Mouse (Mus musculus): Measurements from ENCODE around the gene Snu13. TPM values are rescaled to one million over a fixed set of nuclear protein-coding genes. Genes with fewer than 3 reads are reported as not detected.

The Snu13 gene
- polyA plus RNA-seq (2015; fragmentation: Illumina TruSeq; extraction: RNeasy Lipid Tissue Mini Kit (QIAGEN cat#74804); ENCODE audit: insufficient read depth, low read depth, low replicate concordance) = 15.2 TPM

DNA sequence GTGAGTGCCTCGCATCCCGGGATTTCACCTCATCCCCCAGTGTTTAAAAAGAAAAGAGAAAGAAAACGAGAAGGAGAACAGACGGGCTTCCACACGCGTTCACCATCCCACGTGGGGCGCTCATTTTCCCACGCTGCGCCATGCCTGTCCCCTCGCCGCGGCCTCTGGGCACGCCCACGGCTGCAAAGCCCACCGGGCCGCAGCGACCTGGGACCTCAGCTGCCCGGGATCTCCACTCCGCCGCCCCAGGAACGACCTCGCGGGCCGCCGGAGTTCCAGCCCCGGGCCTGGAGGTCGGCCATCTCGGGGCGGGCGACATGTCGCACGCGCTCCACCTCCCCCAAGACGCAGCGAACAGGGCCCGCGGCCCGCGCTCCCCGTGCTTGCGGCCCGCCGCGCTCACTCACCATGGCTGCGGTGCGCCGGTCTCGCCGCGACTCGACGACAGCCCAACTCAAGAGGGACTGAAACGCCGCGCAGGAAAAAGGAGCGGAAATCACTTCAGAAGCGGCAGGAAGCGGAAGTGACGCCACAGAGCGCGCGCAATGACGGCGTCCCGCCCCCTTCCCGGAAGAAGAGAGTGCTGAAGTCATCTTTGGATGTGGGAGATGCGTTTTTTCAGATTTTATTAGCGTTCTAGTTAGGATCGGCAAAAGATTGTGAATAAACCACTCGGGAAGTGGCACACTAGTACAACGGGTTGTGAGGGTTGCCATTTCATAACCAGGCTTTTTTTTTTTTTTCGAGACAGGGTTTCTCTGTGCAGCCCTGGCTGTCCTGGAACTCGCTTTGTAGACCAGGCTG is at the start of gene Snu13:
TSS of gene Snu13 (minus strand) at position 519 of the 804 bp plus-strand sequence.

DNA sequence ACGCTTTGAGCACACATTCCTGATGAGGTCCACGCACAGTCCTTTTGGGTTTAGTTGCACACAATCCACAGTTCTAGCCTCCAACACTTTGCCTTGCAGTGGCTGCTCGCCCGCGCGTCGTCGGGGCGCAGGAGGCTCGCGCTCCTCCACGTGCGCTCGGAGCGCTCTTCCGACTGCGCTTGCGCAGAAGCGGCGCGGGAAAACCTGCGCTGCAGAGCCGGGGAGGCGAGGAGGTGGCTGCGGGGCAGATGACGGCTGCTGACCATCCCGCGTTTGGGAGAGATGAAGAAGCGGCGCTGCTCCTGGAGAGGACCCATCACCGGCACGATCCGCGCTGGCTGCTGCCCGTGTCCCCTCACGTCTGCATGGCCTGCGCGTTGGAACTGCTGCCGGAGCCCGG is 22.5 kb upstream of the Snu13 start, which contains the start of gene Mei1:
TSS of gene Mei1 (plus strand) at position 99 of the 400 bp plus-strand sequence.

DNA sequence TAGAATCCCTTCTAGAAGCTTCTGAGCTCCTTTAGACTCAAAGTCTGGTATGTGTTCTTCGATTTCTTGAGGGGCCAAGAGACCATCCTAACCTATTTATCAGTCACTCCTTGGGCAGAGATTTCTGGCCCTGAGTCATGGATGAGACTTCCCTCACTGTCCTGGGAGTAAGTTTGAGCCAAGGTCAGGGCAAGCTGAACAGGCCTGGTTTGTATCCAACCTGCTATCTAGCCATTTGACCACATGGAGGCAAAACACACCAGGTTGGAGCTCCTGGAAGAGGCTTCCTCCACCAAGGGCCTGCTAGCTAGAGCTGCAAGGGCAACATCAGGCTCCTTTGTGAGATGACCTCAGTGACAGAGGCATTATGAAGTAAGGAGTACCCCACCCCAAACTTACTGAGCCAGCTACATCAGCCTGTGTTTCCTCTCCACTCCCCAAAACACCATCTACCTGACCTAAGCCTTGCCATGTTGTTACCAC is 11.4 kb upstream of the Snu13 start, which contains the start of gene 4930407I10Rik:
TSS of gene 4930407I10Rik (plus strand) at position 433 of the 483 bp plus-strand sequence.

DNA sequence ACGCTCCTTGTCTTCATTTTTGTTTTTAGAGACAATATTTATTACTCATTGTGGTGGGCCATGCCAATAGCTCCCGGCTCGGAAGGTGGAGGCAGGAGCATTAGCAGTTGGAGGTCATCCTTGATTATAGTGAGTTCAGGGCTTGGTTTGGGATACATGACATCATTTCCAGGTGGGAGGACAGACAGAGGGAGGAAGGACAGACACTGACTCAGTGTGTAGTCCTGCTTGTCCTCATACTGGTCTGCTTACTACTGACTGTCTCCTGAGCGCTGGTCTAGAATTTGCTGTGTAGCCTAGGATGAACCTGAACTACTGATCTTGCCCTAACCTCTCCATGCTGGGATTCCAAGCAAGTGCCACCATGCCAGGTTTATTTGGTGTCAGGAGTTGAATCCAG is 13.6 kb downstream of the Snu13 start, which contains the start of gene Desi1:
TSS of gene Desi1 (minus strand) at position 101 of the 400 bp plus-strand sequence.

Other genes with a start within 250 kb of the Snu13 start
- 14.2 TPM for gene Tef, start 245.2 kb downstream of the Snu13 start, polyA plus RNA-seq (2015; fragmentation: Illumina TruSeq; extraction: RNeasy Lipid Tissue Mini Kit (QIAGEN cat#74804); ENCODE audit: insufficient read depth, low read depth, low replicate concordance)
- gene Tob2, start 188.8 kb downstream of the Snu13 start, polyA plus RNA-seq (2015; fragmentation: Illumina TruSeq; extraction: RNeasy Lipid Tissue Mini Kit (QIAGEN cat#74804); ENCODE audit: insufficient read depth, low read depth, low replicate concordance) = 5.4 TPM
- 11.9 TPM for gene Phf5a, start 175.7 kb downstream of the Snu13 start, polyA plus RNA-seq (2015; fragmentation: Illumina TruSeq; extraction: RNeasy Lipid Tissue Mini Kit (QIAGEN cat#74804); ENCODE audit: insufficient read depth, low read depth, low replicate concordance)
- 36.1 TPM for gene Aco2, start 175.3 kb downstream of the Snu13 start, polyA plus RNA-seq (2015; fragmentation: Illumina TruSeq; extraction: RNeasy Lipid Tissue Mini Kit (QIAGEN cat#74804); ENCODE audit: insufficient read depth, low read depth, low replicate concordance)
- 4.1 TPM for gene Polr3h, start 121.4 kb downstream of the Snu13 start, polyA plus RNA-seq (2015; fragmentation: Illumina TruSeq; extraction: RNeasy Lipid Tissue Mini Kit (QIAGEN cat#74804); ENCODE audit: insufficient read depth, low read depth, low replicate concordance)
- gene Csdc2, start 110.8 kb downstream of the Snu13 start, polyA plus RNA-seq (2015; fragmentation: Illumina TruSeq; extraction: RNeasy Lipid Tissue Mini Kit (QIAGEN cat#74804); ENCODE audit: insufficient read depth, low read depth, low replicate concordance) = 0.96 TPM
- gene Pmm1, start 86.7 kb downstream of the Snu13 start, polyA plus RNA-seq (2015; fragmentation: Illumina TruSeq; extraction: RNeasy Lipid Tissue Mini Kit (QIAGEN cat#74804); ENCODE audit: insufficient read depth, low read depth, low replicate concordance) = 5.2 TPM
- not detected for gene 1700029P11Rik, start 67.1 kb downstream of the Snu13 start, polyA plus RNA-seq (2015; fragmentation: Illumina TruSeq; extraction: RNeasy Lipid Tissue Mini Kit (QIAGEN cat#74804); ENCODE audit: insufficient read depth, low read depth, low replicate concordance)
- 14.2 TPM for gene Xrcc6, start 59.8 kb downstream of the Snu13 start, polyA plus RNA-seq (2015; fragmentation: Illumina TruSeq; extraction: RNeasy Lipid Tissue Mini Kit (QIAGEN cat#74804); ENCODE audit: insufficient read depth, low read depth, low replicate concordance)
- 13.3 TPM for gene Desi1, start 13.7 kb downstream of the Snu13 start, polyA plus RNA-seq (2015; fragmentation: Illumina TruSeq; extraction: RNeasy Lipid Tissue Mini Kit (QIAGEN cat#74804); ENCODE audit: insufficient read depth, low read depth, low replicate concordance)
- gene 4930407I10Rik, start 11.6 kb upstream of the Snu13 start, polyA plus RNA-seq (2015; fragmentation: Illumina TruSeq; extraction: RNeasy Lipid Tissue Mini Kit (QIAGEN cat#74804); ENCODE audit: insufficient read depth, low read depth, low replicate concordance) = not detected
- gene Mei1, start 22.4 kb upstream of the Snu13 start, polyA plus RNA-seq (2015; fragmentation: Illumina TruSeq; extraction: RNeasy Lipid Tissue Mini Kit (QIAGEN cat#74804); ENCODE audit: insufficient read depth, low read depth, low replicate concordance) = not detected
- gene Ccdc134, start 80.3 kb upstream of the Snu13 start, polyA plus RNA-seq (2015; fragmentation: Illumina TruSeq; extraction: RNeasy Lipid Tissue Mini Kit (QIAGEN cat#74804); ENCODE audit: insufficient read depth, low read depth, low replicate concordance) = 9.6 TPM
- gene Srebf2, start 99.6 kb upstream of the Snu13 start, polyA plus RNA-seq (2015; fragmentation: Illumina TruSeq; extraction: RNeasy Lipid Tissue Mini Kit (QIAGEN cat#74804); ENCODE audit: insufficient read depth, low read depth, low replicate concordance) = 12.1 TPM
- not detected for gene Shisa8, start 165.2 kb upstream of the Snu13 start, polyA plus RNA-seq (2015; fragmentation: Illumina TruSeq; extraction: RNeasy Lipid Tissue Mini Kit (QIAGEN cat#74804); ENCODE audit: insufficient read depth, low read depth, low replicate concordance)
- gene Tnfrsf13c, start 176.8 kb upstream of the Snu13 start, polyA plus RNA-seq (2015; fragmentation: Illumina TruSeq; extraction: RNeasy Lipid Tissue Mini Kit (QIAGEN cat#74804); ENCODE audit: insufficient read depth, low read depth, low replicate concordance) = not detected
- gene Cenpm, start 197.2 kb upstream of the Snu13 start, polyA plus RNA-seq (2015; fragmentation: Illumina TruSeq; extraction: RNeasy Lipid Tissue Mini Kit (QIAGEN cat#74804); ENCODE audit: insufficient read depth, low read depth, low replicate concordance) = not detected
- not detected for gene 1500009C09Rik, start 204.8 kb upstream of the Snu13 start, polyA plus RNA-seq (2015; fragmentation: Illumina TruSeq; extraction: RNeasy Lipid Tissue Mini Kit (QIAGEN cat#74804); ENCODE audit: insufficient read depth, low read depth, low replicate concordance)
- gene Sept3, start 227.3 kb upstream of the Snu13 start, polyA plus RNA-seq (2015; fragmentation: Illumina TruSeq; extraction: RNeasy Lipid Tissue Mini Kit (QIAGEN cat#74804); ENCODE audit: insufficient read depth, low read depth, low replicate concordance) = 1.0 TPM